Comparison of ENCODE assay signal across 8 mouse cellular contexts in genomic region chr16:22438441-22439373, GRCm38 (mm10). TPM values are rescaled to one million over a fixed set of nuclear protein-coding genes. Genes with fewer than 3 reads are reported as not detected.
DNase-seq lines count a peak whose midpoint lies in the region; ATAC-seq and TF ChIP-seq lines count a peak whose summit lies in the region.

No protein-coding gene starts in this region.

- H3K27ac ChIP-seq in cortical plate, adult 2 months (ENCODE audit: insufficient read depth, low read length) = peak overlapping the region; percentile 65
- peak overlapping the region; percentile 58 for H3K27ac ChIP-seq in intestine, embryonic 16.5 days (ENCODE audit: low read length)
- 0 out of 2 replicates have a peak overlapping the region, but pooled peaks have one; percentile 39 for H3K27ac ChIP-seq in midbrain, embryonic 12.5 days (replicated peaks)

- no peak for TF ChIP-seq CTCF in cortical plate, adult 2 months (IDR thresholded peaks at IDR 0.05; ENCODE audit: extremely low read depth, insufficient read depth, low read length)

- peak overlapping the region; percentile 100 for H3K4me2 ChIP-seq in intestine, embryonic 16.5 days (ENCODE audit: low read depth, low read length)
- H3K4me2 ChIP-seq in midbrain, embryonic 12.5 days (replicated peaks) = peak overlapping the region; percentile 98

- H3K36me3 ChIP-seq in erythroblast, embryonic 14.5 days (ENCODE audit: control insufficient read depth) = no peaks in the 10 kb centered on the region
- no peaks in the 10 kb centered on the region for H3K36me3 ChIP-seq in intestine, embryonic 16.5 days (ENCODE audit: control insufficient read depth, insufficient read depth, low read length)
- no peaks in the 10 kb centered on the region for H3K36me3 ChIP-seq in midbrain, embryonic 12.5 days

- no peaks in the 10 kb centered on the region for H3K9me3 ChIP-seq in erythroblast, embryonic 14.5 days (ENCODE audit: control insufficient read depth, low read length)
- H3K9me3 ChIP-seq in intestine, embryonic 16.5 days (ENCODE audit: control insufficient read depth, low read length) = no peaks in the 10 kb centered on the region
- no peaks in the 10 kb centered on the region for H3K9me3 ChIP-seq in midbrain, embryonic 12.5 days

- TF ChIP-seq POLR2A in cortical plate, adult 2 months (IDR thresholded peaks at IDR 0.05; ENCODE audit: extremely low read depth, insufficient read depth, low read length) = no peak

- peak overlapping the region; percentile 71 for H3K4me3 ChIP-seq in erythroblast, embryonic 14.5 days (replicated peaks)
- H3K4me3 ChIP-seq in cortical plate, adult 2 months (ENCODE audit: insufficient read depth, low read length) = peak overlapping the region; percentile 98
- H3K4me3 ChIP-seq in intestine, embryonic 16.5 days (ENCODE audit: low read length) = peak overlapping the region; percentile 67
- peak overlapping the region; percentile 73 for H3K4me3 ChIP-seq in midbrain, embryonic 12.5 days

- intact Hi-C loops in left cerebral cortex, postnatal 4 days (cut with DNase I) = loop anchor here (5.0 to 10.0 kb wide), 2 partner anchors 109 to 124 kb away; no protein-coding TSS in a partner anchor

- peak overlapping the region; percentile 73 for H3K9ac ChIP-seq in intestine, embryonic 16.5 days (ENCODE audit: low read depth, low read length)
- peak overlapping the region; percentile 65 for H3K9ac ChIP-seq in midbrain, embryonic 12.5 days (replicated peaks)

- H3K27me3 ChIP-seq in erythroblast, embryonic 14.5 days (ENCODE audit: control insufficient read depth) = peaks cover 53% of the 10 kb centered on the region
- no peaks in the 10 kb centered on the region for H3K27me3 ChIP-seq in intestine, embryonic 16.5 days (replicated peaks; ENCODE audit: control insufficient read depth, insufficient read depth, low read length)
- peaks cover 85% of the 10 kb centered on the region for H3K27me3 ChIP-seq in midbrain, embryonic 12.5 days

- ATAC-seq in erythroblast, adult 5-6 weeks (replicated peaks; ENCODE audit: low FRiP score, poor library complexity, severe bottlenecking) = no peak
- peak; percentile 44 for ATAC-seq in intestine, embryonic 16.5 days
- peak; percentile 50 for ATAC-seq in midbrain, embryonic 12.5 days (ENCODE audit: low FRiP score, low read depth)

- peak; percentile 33 for DNase-seq in gastrocnemius, postnatal 25 days
- DNase-seq in left cerebral cortex, postnatal 4 days = peak; percentile 90
- peak; percentile 24 to 71 for DNase-seq in spleen, postnatal 10 days (ENCODE audit: low spot score in 2 of 2)

- peaks cover 21% of the 10 kb centered on the region for H3K4me1 ChIP-seq in erythroblast, embryonic 14.5 days (ENCODE audit: control insufficient read depth)
- peaks cover 9% of the 10 kb centered on the region for H3K4me1 ChIP-seq in cortical plate, adult 2 months (ENCODE audit: control insufficient read depth, insufficient read depth, low read length)
- H3K4me1 ChIP-seq in intestine, embryonic 16.5 days (ENCODE audit: control insufficient read depth, insufficient read depth, low read length) = peaks cover 13% of the 10 kb centered on the region
- H3K4me1 ChIP-seq in midbrain, embryonic 12.5 days = peaks cover 32% of the 10 kb centered on the region

- WGBS in intestine, embryonic 16.5 days = under 1% methylated on average over 59 of the region's 59 CpGs
- WGBS in midbrain, embryonic 12.5 days = under 1% methylated on average over 57 of the region's 59 CpGs

RNA-seq across cellular contexts. Expression of gene Etv5, which starts 0.8 kb away (rescaled TPM):
- polyA plus RNA-seq in erythroblast, embryonic 14.5 days (2012) = 0.02 and 0.18 TPM in 2 replicates
- total RNA-seq in erythroblast, adult 5-6 weeks (2015; ENCODE audit: low replicate concordance) = 0.42 TPM in 1 of 2 replicates, not detected in the other
- 0.77 and 3.1 TPM in 2 replicates for total RNA-seq in erythroblast, adult 5-6 weeks (2017; ENCODE audit: low replicate concordance)
- 76.1 and 76.2 TPM in 2 replicates for polyA plus RNA-seq in cortical plate, adult 2 months (2012; rRNA removed)
- 10 to 100 TPM; 11.1 to 13.3 TPM for total RNA-seq in gastrocnemius, postnatal 25 days (2021)
- 10.3 and 11.1 TPM in 2 replicates for polyA plus RNA-seq in intestine, embryonic 16.5 days (2015; fragmentation: Nextera tagmentation; extraction: Ambion mirVana)
- 10 to 100 TPM; 24.8 to 28.4 TPM for total RNA-seq in left cerebral cortex, postnatal 4 days (2021)
- polyA plus RNA-seq in midbrain, embryonic 12.5 days (2016; fragmentation: Nextera tagmentation; extraction: Ambion mirVana) = 10.8 and 11.8 TPM in 2 replicates

Comparison
In these comparisons a context has a peak if more than half of its experiments do, and no peak if none do; other contexts are left out.
1. DNase-seq: peak in every context shown above with its lines; median percentile 90 in left cerebral cortex, postnatal 4 days; 48 in spleen, postnatal 10 days; 33 in gastrocnemius, postnatal 25 days.